Mouse (Mus musculus): Measurements from ENCODE around the gene Dock9. TPM values are rescaled to one million over a fixed set of nuclear protein-coding genes. Genes with fewer than 3 reads are reported as not detected.

Dock9 gene
- polyA plus RNA-seq (2014; fragmentation: Nextera tagmentation; extraction: Ambion mirVana) = 5.4 and 6.0 TPM in 2 replicates

- DNase-seq (ENCODE audit: low spot score) (peak; percentile 88), ATAC-seq (ENCODE audit: low FRiP score) (peak; percentile 91)
- WGBS = under 1% methylated on average over 93 of the region's 106 CpGs
- Histone ChIP-seq H3K9ac (ENCODE audit: low read depth, low read length) (peak within 1 kb of the TSS; percentile 64), H3K36me3 (ENCODE audit: control insufficient read depth, insufficient read depth, low read length) (no peaks in the 10 kb centered on the region), H3K4me3 (ENCODE audit: low read depth, low read length) (peak within 1 kb of the TSS; percentile 67), H3K27me3 (ENCODE audit: control insufficient read depth, insufficient read depth, low read length) (peaks cover 18% of the 10 kb centered on the region), H3K4me1 (replicated peaks; ENCODE audit: control insufficient read depth, insufficient read depth, low read length) (no peaks in the 10 kb centered on the region), H3K27ac (ENCODE audit: low read depth, low read length) (peak within 1 kb of the TSS; percentile 55; the same call in 1 of the 2 replicates), H3K9me3 (ENCODE audit: control insufficient read depth, low read length) (no peaks in the 10 kb centered on the region), H3K4me2 (replicated peaks; ENCODE audit: low read depth, low read length) (peak within 1 kb of the TSS; percentile 91)
Observed at GRCm38 (mm10) chr14:121797457-121798410, at the start of gene Dock9. Gene Dock9 (minus strand): TSS chr14:121797837.

GRCm38 (mm10) chr14:121844486-121844885 is 46.8 kb upstream of the Dock9 start:
- Histone ChIP-seq H3K9me3 (ENCODE audit: control insufficient read depth, low read length) (no peaks in the 10 kb centered on the region), H3K27ac (ENCODE audit: low read depth, low read length) (no peak overlapping the region), H3K4me3 (ENCODE audit: low read depth, low read length) (no peak overlapping the region), H3K4me2 (replicated peaks; ENCODE audit: low read depth, low read length) (no peak overlapping the region), H3K36me3 (ENCODE audit: control insufficient read depth, insufficient read depth, low read length) (no peaks in the 10 kb centered on the region), H3K9ac (ENCODE audit: low read depth, low read length) (no peak overlapping the region), H3K4me1 (replicated peaks; ENCODE audit: control insufficient read depth, insufficient read depth, low read length) (no peaks in the 10 kb centered on the region), H3K27me3 (ENCODE audit: control insufficient read depth, insufficient read depth, low read length) (no peaks in the 10 kb centered on the region)
- DNase-seq (ENCODE audit: low spot score) (peak; percentile 9), ATAC-seq (ENCODE audit: low FRiP score) (no peak)
- 51% methylated on average over 8 of the region's 8 CpGs for WGBS

- Histone ChIP-seq H3K27ac (ENCODE audit: low read depth, low read length) (no peak overlapping the region), H3K4me2 (replicated peaks; ENCODE audit: low read depth, low read length) (no peak overlapping the region), H3K4me3 (ENCODE audit: low read depth, low read length) (no peak overlapping the region), H3K4me1 (replicated peaks; ENCODE audit: control insufficient read depth, insufficient read depth, low read length) (no peaks in the 10 kb centered on the region), H3K9ac (ENCODE audit: low read depth, low read length) (no peak overlapping the region), H3K27me3 (ENCODE audit: control insufficient read depth, insufficient read depth, low read length) (no peaks in the 10 kb centered on the region), H3K36me3 (ENCODE audit: control insufficient read depth, insufficient read depth, low read length) (no peaks in the 10 kb centered on the region), H3K9me3 (ENCODE audit: control insufficient read depth, low read length) (no peaks in the 10 kb centered on the region)
- DNase-seq (ENCODE audit: low spot score) (no peak), ATAC-seq (ENCODE audit: low FRiP score) (no peak)
- WGBS = 91% methylated on average over 8 of the region's 8 CpGs
Observed at GRCm38 (mm10) chr14:121840217-121840616, 42.6 kb upstream of the Dock9 start.

- no peak for ATAC-seq (ENCODE audit: low FRiP score)
- Histone ChIP-seq H3K9ac (ENCODE audit: low read depth, low read length) (no peak overlapping the region), H3K4me1 (replicated peaks; ENCODE audit: control insufficient read depth, insufficient read depth, low read length) (no peaks in the 10 kb centered on the region), H3K27ac (ENCODE audit: low read depth, low read length) (no peak overlapping the region), H3K9me3 (ENCODE audit: control insufficient read depth, low read length) (no peaks in the 10 kb centered on the region), H3K4me2 (replicated peaks; ENCODE audit: low read depth, low read length) (no peak overlapping the region), H3K36me3 (ENCODE audit: control insufficient read depth, insufficient read depth, low read length) (no peaks in the 10 kb centered on the region), H3K27me3 (ENCODE audit: control insufficient read depth, insufficient read depth, low read length) (no peaks in the 10 kb centered on the region), H3K4me3 (ENCODE audit: low read depth, low read length) (no peak overlapping the region)
- DNase-seq (ENCODE audit: low spot score) = no peak
- WGBS = 89% methylated on average over 4 of the region's 4 CpGs
Observed at GRCm38 (mm10) chr14:121838161-121838560, 40.5 kb upstream of the Dock9 start.

- WGBS = 84% methylated on average over 2 of the region's 2 CpGs
Observed at GRCm38 (mm10) chr14:121833001-121833520, 35.4 kb upstream of the Dock9 start.

GRCm38 (mm10) chr14:121829816-121830442 is 32.3 kb upstream of the Dock9 start:
- Histone ChIP-seq H3K4me1 (replicated peaks; ENCODE audit: control insufficient read depth, insufficient read depth, low read length) (no peaks in the 10 kb centered on the region), H3K4me2 (replicated peaks; ENCODE audit: low read depth, low read length) (no peak overlapping the region), H3K9ac (ENCODE audit: low read depth, low read length) (no peak overlapping the region), H3K27me3 (ENCODE audit: control insufficient read depth, insufficient read depth, low read length) (no peaks in the 10 kb centered on the region), H3K9me3 (ENCODE audit: control insufficient read depth, low read length) (no peaks in the 10 kb centered on the region), H3K4me3 (ENCODE audit: low read depth, low read length) (no peak overlapping the region), H3K36me3 (ENCODE audit: control insufficient read depth, insufficient read depth, low read length) (no peaks in the 10 kb centered on the region), H3K27ac (ENCODE audit: low read depth, low read length) (no peak overlapping the region)
- no peak for ATAC-seq (ENCODE audit: low FRiP score)
- 94% methylated on average over 4 of the region's 4 CpGs for WGBS
- DNase-seq (ENCODE audit: low spot score) = no peak

More at GRCm38 (mm10) chr14:121833001-121833520, 35.4 kb upstream of the Dock9 start:
- no peak overlapping the region for H3K4me3 ChIP-seq (ENCODE audit: low read depth, low read length)
- H3K9ac ChIP-seq (ENCODE audit: low read depth, low read length) = no peak overlapping the region
- no peak overlapping the region for H3K27ac ChIP-seq (ENCODE audit: low read depth, low read length)
- no peaks in the 10 kb centered on the region for H3K27me3 ChIP-seq (ENCODE audit: control insufficient read depth, insufficient read depth, low read length)
- no peaks in the 10 kb centered on the region for H3K36me3 ChIP-seq (ENCODE audit: control insufficient read depth, insufficient read depth, low read length)
- H3K9me3 ChIP-seq (ENCODE audit: control insufficient read depth, low read length) = no peaks in the 10 kb centered on the region
- DNase-seq (ENCODE audit: low spot score) = no peak
- no peaks in the 10 kb centered on the region for H3K4me1 ChIP-seq (replicated peaks; ENCODE audit: control insufficient read depth, insufficient read depth, low read length)
- ATAC-seq (ENCODE audit: low FRiP score) = no peak
- H3K4me2 ChIP-seq (replicated peaks; ENCODE audit: low read depth, low read length) = no peak overlapping the region

- DNase-seq (ENCODE audit: low spot score) (no peak), ATAC-seq (ENCODE audit: low FRiP score) (no peak)
- Histone ChIP-seq H3K4me3 (ENCODE audit: low read depth, low read length) (no peak overlapping the region), H3K27ac (ENCODE audit: low read depth, low read length) (no peak overlapping the region), H3K27me3 (ENCODE audit: control insufficient read depth, insufficient read depth, low read length) (no peaks in the 10 kb centered on the region), H3K4me2 (replicated peaks; ENCODE audit: low read depth, low read length) (no peak overlapping the region), H3K36me3 (ENCODE audit: control insufficient read depth, insufficient read depth, low read length) (no peaks in the 10 kb centered on the region), H3K9me3 (ENCODE audit: control insufficient read depth, low read length) (no peaks in the 10 kb centered on the region), H3K4me1 (replicated peaks; ENCODE audit: control insufficient read depth, insufficient read depth, low read length) (no peaks in the 10 kb centered on the region), H3K9ac (ENCODE audit: low read depth, low read length) (no peak overlapping the region)
- WGBS = 84% methylated on average over 7 of the region's 7 CpGs
Observed at GRCm38 (mm10) chr14:121827091-121827490, 29.5 kb upstream of the Dock9 start.

- no peak overlapping the region for H3K9ac ChIP-seq (ENCODE audit: low read depth, low read length)
- WGBS = 82% methylated on average over 10 of the region's 10 CpGs
- H3K4me2 ChIP-seq (replicated peaks; ENCODE audit: low read depth, low read length) = no peak overlapping the region
- ATAC-seq (ENCODE audit: low FRiP score) = no peak
- H3K9me3 ChIP-seq (ENCODE audit: control insufficient read depth, low read length) = no peaks in the 10 kb centered on the region
- no peak for DNase-seq (ENCODE audit: low spot score)
- H3K36me3 ChIP-seq (ENCODE audit: control insufficient read depth, insufficient read depth, low read length) = no peaks in the 10 kb centered on the region
- H3K4me3 ChIP-seq (ENCODE audit: low read depth, low read length) = no peak overlapping the region
- H3K27me3 ChIP-seq (ENCODE audit: control insufficient read depth, insufficient read depth, low read length) = no peaks in the 10 kb centered on the region
- H3K4me1 ChIP-seq (replicated peaks; ENCODE audit: control insufficient read depth, insufficient read depth, low read length) = no peaks in the 10 kb centered on the region
- no peak overlapping the region for H3K27ac ChIP-seq (ENCODE audit: low read depth, low read length)
Observed at GRCm38 (mm10) chr14:121825521-121826445, 28.1 kb upstream of the Dock9 start.
